8 mouse cellular contexts compared by ENCODE assay signal in genomic region chr2:15049117-15049873, GRCm38 (mm10). TPM values are rescaled to one million over a fixed set of nuclear protein-coding genes. Genes with fewer than 3 reads are reported as not detected.
A peak's percentile ranks its signal among the peaks of the same experiment; 100 is the strongest.
DNase-seq lines count a peak whose midpoint lies in the region; ATAC-seq and TF ChIP-seq lines count a peak whose summit lies in the region.

Gene Arl5b, plus strand, starts transcription at chr2:15049395.

- intact Hi-C loops in heart, postnatal 25 days (cut with DNase I) = no loop called here

- no peaks in the 10 kb centered on the region for H3K9me3 ChIP-seq in G1E (replicated peaks)
- H3K9me3 ChIP-seq in forebrain, embryonic 15.5 days = no peaks in the 10 kb centered on the region
- no peaks in the 10 kb centered on the region for H3K9me3 ChIP-seq in neural tube, embryonic 14.5 days (ENCODE audit: control insufficient read depth, low read length)

- 7% methylated on average over 20 of the region's 20 CpGs for WGBS in forebrain, embryonic 15.5 days
- WGBS in neural tube, embryonic 14.5 days = 7% methylated on average over 20 of the region's 20 CpGs

- H3K9ac ChIP-seq in forebrain, embryonic 15.5 days (replicated peaks) = peak within 1 kb of the TSS; percentile 56
- H3K9ac ChIP-seq in neural tube, embryonic 14.5 days (replicated peaks; ENCODE audit: low read depth, low read length) = peak within 1 kb of the TSS; percentile 50; the same call in 1 of the 2 replicates

- peak within 1 kb of the TSS; percentile 77 for H3K4me3 ChIP-seq in G1E (ENCODE audit: low read depth, low read length)
- H3K4me3 ChIP-seq in forebrain, embryonic 15.5 days = peak within 1 kb of the TSS; percentile 57
- peak within 1 kb of the TSS; percentile 56 for H3K4me3 ChIP-seq in neural tube, embryonic 14.5 days (ENCODE audit: low read depth, low read length)
- H3K4me3 ChIP-seq in testis, adult 2 months (ENCODE audit: control insufficient read depth, low read depth, low read length) = peak within 1 kb of the TSS; percentile 98

- peaks cover 21% of the 10 kb centered on the region for H3K4me1 ChIP-seq in G1E (ENCODE audit: insufficient read depth, low read depth, low read length)
- peaks cover 17% of the 10 kb centered on the region for H3K4me1 ChIP-seq in forebrain, embryonic 15.5 days
- peaks cover 9% of the 10 kb centered on the region; the same call in 1 of the 2 replicates for H3K4me1 ChIP-seq in neural tube, embryonic 14.5 days (ENCODE audit: control insufficient read depth, insufficient read depth, low read length)
- peaks cover 4% of the 10 kb centered on the region for H3K4me1 ChIP-seq in testis, adult 2 months (ENCODE audit: control insufficient read depth, insufficient read depth, low read length)

- DNase-seq in G1E (ENCODE audit: low spot score) = peak; percentile 70
- DNase-seq in cerebellum, adult 18-20 months = peak; percentile 94 to 97
- DNase-seq in heart, postnatal 25 days (ENCODE audit: low spot score) = peak; percentile 89
- DNase-seq in layer of hippocampus, adult 18-20 months (ENCODE audit: low spot score in 2 of 2) = peak; percentile 95 to 97
- peak; percentile 96 to 97 for DNase-seq in lung, adult 18-20 months

- ATAC-seq in G1E (ENCODE audit: extremely low read depth, insufficient number of reproducible peaks, low FRiP score, poor library complexity, severe bottlenecking) = peak; percentile 100
- peak; percentile 99 for ATAC-seq in forebrain, embryonic 15.5 days (replicated peaks)
- peak; percentile 99 for ATAC-seq in neural tube, embryonic 14.5 days (ENCODE audit: low read depth)

- H3K4me2 ChIP-seq in forebrain, embryonic 15.5 days (replicated peaks) = peak within 1 kb of the TSS; percentile 58
- peak within 1 kb of the TSS; percentile 53 for H3K4me2 ChIP-seq in neural tube, embryonic 14.5 days (ENCODE audit: low read depth, low read length)

- H3K27ac ChIP-seq in forebrain, embryonic 15.5 days (replicated peaks) = peak within 1 kb of the TSS; percentile 77
- peak within 1 kb of the TSS; percentile 56; the same call in 1 of the 2 replicates for H3K27ac ChIP-seq in neural tube, embryonic 14.5 days (ENCODE audit: low read depth, low read length)
- H3K27ac ChIP-seq in testis, adult 2 months (ENCODE audit: control insufficient read depth, insufficient read depth, low read depth, low read length) = peak within 1 kb of the TSS; percentile 70

- TF ChIP-seq CTCF in G1E (IDR thresholded peaks at IDR 0.05; ENCODE audit: low read depth, low read length) = no peak
- TF ChIP-seq CTCF in testis, adult 2 months (IDR thresholded peaks at IDR 0.05; ENCODE audit: control insufficient read depth, insufficient read depth, insufficient replicate concordance, low read depth, low read length) = no peak

- peak; percentile 53; the same call in 1 of the 2 replicates for TF ChIP-seq POLR2A in testis, adult 2 months (IDR thresholded peaks at IDR 0.05; ENCODE audit: control insufficient read depth, low read depth, low read length)

- no peaks in the 10 kb centered on the region for H3K27me3 ChIP-seq in G1E (ENCODE audit: insufficient read depth, low read length)
- H3K27me3 ChIP-seq in forebrain, embryonic 15.5 days = no peaks in the 10 kb centered on the region
- no peaks in the 10 kb centered on the region for H3K27me3 ChIP-seq in neural tube, embryonic 14.5 days (ENCODE audit: control insufficient read depth, insufficient read depth, low read length)
- no peaks in the 10 kb centered on the region for H3K27me3 ChIP-seq in testis, adult 2 months (ENCODE audit: control insufficient read depth, insufficient read depth, low read length)

- H3K36me3 ChIP-seq in G1E (replicated peaks) = peaks cover 21% of the 10 kb centered on the region
- H3K36me3 ChIP-seq in forebrain, embryonic 15.5 days = no peaks in the 10 kb centered on the region
- H3K36me3 ChIP-seq in neural tube, embryonic 14.5 days (ENCODE audit: control insufficient read depth, insufficient read depth, low read length) = no peaks in the 10 kb centered on the region
- H3K36me3 ChIP-seq in testis, adult 2 months (ENCODE audit: control insufficient read depth, insufficient read depth, low read length) = no peaks in the 10 kb centered on the region

RNA-seq across cellular contexts. Expression of gene Arl5b, which starts in this region (rescaled TPM):
- 20.9 and 28.3 TPM in 2 replicates for total RNA-seq in G1E (2014; fragmentation: Nextera tagmentation)
- total RNA-seq in G1E (2017) = 23.8 and 29.7 TPM in 2 replicates
- polyA plus RNA-seq in G1E (2012) = 4.3 and 4.4 TPM in 2 replicates
- polyA plus RNA-seq in forebrain, embryonic 15.5 days (2015; fragmentation: Nextera tagmentation; extraction: Ambion mirVana) = 34.2 and 37.7 TPM in 2 replicates
- total RNA-seq in heart, postnatal 25 days (2021) = 10 to 100 TPM; 29.3 to 37.4 TPM
- total RNA-seq in layer of hippocampus, adult 18-20 months (2021) = 10 to 100 TPM; 25.1 to 31.0 TPM
- 42.4 and 46.0 TPM in 2 replicates for polyA plus RNA-seq in neural tube, embryonic 14.5 days (2014; fragmentation: Nextera tagmentation; extraction: Ambion mirVana)
- polyA plus RNA-seq in testis, adult 2 months (2012; rRNA removed) = 13.0 and 13.7 TPM in 2 replicates

Comparison
In these comparisons a context has a peak if more than half of its experiments do, and no peak if none do; other contexts are left out.
1. Peak in every context shown above with its lines: DNase-seq, ATAC-seq, H3K4me3 ChIP-seq and H3K27ac ChIP-seq.